In the genomic region with DNA sequence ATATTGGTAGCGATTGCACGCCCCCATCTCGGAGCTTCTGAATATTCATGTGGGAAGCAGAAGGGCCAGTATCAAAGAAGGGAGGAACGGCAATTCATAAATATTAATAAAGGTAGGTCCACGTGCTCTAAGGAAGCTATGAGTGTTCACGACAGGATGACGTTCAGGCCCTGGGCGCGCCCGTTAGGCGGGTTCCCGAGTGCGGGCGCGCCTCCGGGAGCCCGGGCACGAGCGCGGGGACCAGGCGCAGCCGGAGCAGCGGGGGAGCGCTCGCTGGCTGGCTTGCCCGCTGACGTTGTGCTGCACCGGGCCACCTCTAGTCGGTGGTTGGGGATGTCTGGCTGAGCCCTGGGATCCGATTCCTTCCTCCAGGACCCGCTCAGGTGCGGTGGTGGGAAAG, we compare ENCODE assay signal across 8 mouse cellular contexts. TPM values are rescaled to one million over a fixed set of nuclear protein-coding genes. Genes with fewer than 3 reads are reported as not detected.
DNase-seq lines count a peak whose midpoint lies in the region; ATAC-seq lines count a peak whose summit lies in the region.
"Had no signal": no experiment of that assay in that cellular context is flagged by ENCODE, and none has a peak within 500 bp of the region (broad histone marks: within the 10 kb centered on the region; RNA-seq: fewer than 3 reads in every experiment).

No protein-coding gene starts in this region.

- H3K9me3 ChIP-seq in embryonic facial prominence, embryonic 10.5 days, result no peaks in the 10 kb centered on the region
- H3K9me3 ChIP-seq in intestine, embryonic 16.5 days (ENCODE audit: control insufficient read depth, low read length), result no peaks in the 10 kb centered on the region

- peak overlapping the region; percentile 59 for H3K9ac ChIP-seq in intestine, embryonic 16.5 days (ENCODE audit: low read depth, low read length)

- H3K27me3 ChIP-seq in embryonic facial prominence, embryonic 10.5 days (replicated peaks; ENCODE audit: low read depth, poor library complexity, severe bottlenecking), result peaks cover 17% of the 10 kb centered on the region
- H3K27me3 ChIP-seq in intestine, embryonic 16.5 days (replicated peaks; ENCODE audit: control insufficient read depth, insufficient read depth, low read length), result 0 out of 2 replicates have a peak, but pooled peaks cover 3% of the 10 kb centered on the region

- peaks cover 24% of the 10 kb centered on the region for H3K4me1 ChIP-seq in embryonic facial prominence, embryonic 10.5 days
- no peaks in the 10 kb centered on the region for H3K4me1 ChIP-seq in intestine, embryonic 16.5 days (ENCODE audit: control insufficient read depth, insufficient read depth, low read length)

- under 1% methylated on average over 32 of the region's 32 CpGs for WGBS in embryonic facial prominence, embryonic 10.5 days
- whole genome bisulfite sequencing in intestine, embryonic 16.5 days, result 1% methylated on average over 28 of the region's 32 CpGs

- H3K36me3 ChIP-seq in embryonic facial prominence, embryonic 10.5 days (replicated peaks), result peaks cover 15% of the 10 kb centered on the region
- no peaks in the 10 kb centered on the region for H3K36me3 ChIP-seq in intestine, embryonic 16.5 days (ENCODE audit: control insufficient read depth, insufficient read depth, low read length)

- peak overlapping the region; percentile 85 for H3K27ac ChIP-seq in embryonic facial prominence, embryonic 10.5 days (replicated peaks)
- H3K27ac ChIP-seq in intestine, embryonic 16.5 days (ENCODE audit: low read length), result no peak overlapping the region

- H3K4me2 ChIP-seq in intestine, embryonic 16.5 days (ENCODE audit: low read depth, low read length), result peak overlapping the region; percentile 86

- intact Hi-C loops in left cerebral cortex, postnatal 10 days (cut with DNase I), result no loop called here

- peak overlapping the region; percentile 70 for H3K4me3 ChIP-seq in embryonic facial prominence, embryonic 10.5 days
- peak overlapping the region; percentile 52 for H3K4me3 ChIP-seq in intestine, embryonic 16.5 days (ENCODE audit: low read length)

- DNase-seq in brain, adult 2 months (ENCODE audit: low read depth, low spot score), result peak; percentile 96
- peak; percentile 88 for DNase-seq in embryonic facial prominence, embryonic 10.5 days (ENCODE audit: low spot score)
- peak; percentile 88 to 91 for DNase-seq in left cerebral cortex, postnatal 10 days (ENCODE audit: extremely low spot score in 1 of 2, low spot score in 2 of 2)
- peak; percentile 92 for DNase-seq in right cerebral cortex, postnatal 25 days

- ATAC-seq in granulocyte monocyte progenitor cell, adult 5-6 weeks (replicated peaks; ENCODE audit: poor library complexity, severe bottlenecking), result peak; percentile 33; the same call in 1 of the 2 replicates
- ATAC-seq in intestine, embryonic 16.5 days, result peak; percentile 92
- ATAC-seq in megakaryocyte progenitor cell, adult 5-6 weeks (replicated peaks; ENCODE audit: poor library complexity), result peak; percentile 70

RNA-seq across cellular contexts. Expression of a gene that starts 10.9 kb away (rescaled TPM):
- polyA plus RNA-seq in embryonic facial prominence, embryonic 10.5 days (2016; fragmentation: Nextera tagmentation; extraction: Ambion mirVana), result 74.2 and 83.1 TPM in 2 replicates
- total RNA-seq in granulocyte monocyte progenitor cell, adult 5-6 weeks (2014; fragmentation: Nextera tagmentation), result not detected in 2 replicates
- not detected in 2 replicates for total RNA-seq in granulocyte monocyte progenitor cell, adult 5-6 weeks (2017)
- 13.1 and 14.4 TPM in 2 replicates for polyA plus RNA-seq in intestine, embryonic 16.5 days (2015; fragmentation: Nextera tagmentation; extraction: Ambion mirVana)
- 100 to 1,000 TPM; 375 to 377 TPM for total RNA-seq in left cerebral cortex, postnatal 10 days (2021)
- not detected in 2 replicates for total RNA-seq in megakaryocyte progenitor cell, adult 5-6 weeks (2015)
- not detected in 2 replicates for total RNA-seq in megakaryocyte progenitor cell, adult 5-6 weeks (2017)
- total RNA-seq: neutrophil, adult 5-6 weeks had no signal

RNA-seq across cellular contexts. Expression of a gene that starts 35.3 kb away (rescaled TPM):
- polyA plus RNA-seq in embryonic facial prominence, embryonic 10.5 days (2016; fragmentation: Nextera tagmentation; extraction: Ambion mirVana), result 88.4 and 89.9 TPM in 2 replicates
- 47.8 and 59.9 TPM in 2 replicates for total RNA-seq in granulocyte monocyte progenitor cell, adult 5-6 weeks (2014; fragmentation: Nextera tagmentation)
- total RNA-seq in granulocyte monocyte progenitor cell, adult 5-6 weeks (2017), result 36.9 and 43.2 TPM in 2 replicates
- 81.8 and 84.8 TPM in 2 replicates for polyA plus RNA-seq in intestine, embryonic 16.5 days (2015; fragmentation: Nextera tagmentation; extraction: Ambion mirVana)
- 100 to 1,000 TPM; 125 to 130 TPM for total RNA-seq in left cerebral cortex, postnatal 10 days (2021)
- 43.7 and 49.3 TPM in 2 replicates for total RNA-seq in megakaryocyte progenitor cell, adult 5-6 weeks (2015)
- 38.9 and 51.4 TPM in 2 replicates for total RNA-seq in megakaryocyte progenitor cell, adult 5-6 weeks (2017)

Comparison
In these comparisons a context has a peak if more than half of its experiments do, and no peak if none do; other contexts are left out.
1. ATAC-seq: peak in every context shown above with its lines; median percentile 92 in intestine, embryonic 16.5 days; 70 in megakaryocyte progenitor cell, adult 5-6 weeks; 33 in granulocyte monocyte progenitor cell, adult 5-6 weeks.
2. RNA of a gene that starts 10.9 kb away (total RNA-seq): 375 to 377 TPM in left cerebral cortex, postnatal 10 days; not detected in granulocyte monocyte progenitor cell, adult 5-6 weeks and not detected in megakaryocyte progenitor cell, adult 5-6 weeks; every median in the first group is over 100 times any median in the second.
3. Peak in every context shown above with its lines, with median percentiles within 50 percentile points of each other: DNase-seq.